Mouse (Mus musculus) urinary bladder, postnatal 4 days (tissue): ENCODE measurements around the gene Lrrk1.

Experiments
- DNase-seq, 2 experiments: peaks; one replicate each; pipeline ENCODE4 v3.0.0; 2021 to 2022; ENCODE audit warnings: low spot score in 2 of 2

The Lrrk1 gene

DNA sequence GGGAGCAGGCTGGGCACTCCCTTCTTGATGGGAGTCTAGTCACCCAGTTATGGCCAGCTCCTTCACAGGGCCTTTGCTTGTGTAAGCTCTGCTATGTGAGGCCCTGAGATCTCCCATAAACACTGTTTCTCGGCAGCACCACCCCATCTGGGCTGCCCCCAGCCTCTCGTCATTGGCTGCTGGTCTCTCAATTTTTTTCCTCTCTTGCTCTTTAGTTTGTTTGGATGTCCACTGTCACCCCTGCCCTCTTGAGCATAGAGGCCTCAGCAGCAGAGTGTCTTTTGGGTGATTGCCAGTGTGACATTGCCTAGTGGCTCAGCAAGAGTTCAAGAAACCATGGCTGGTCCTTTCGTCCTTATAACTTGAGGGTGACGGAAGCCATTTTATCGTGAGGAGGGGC lies 130.9 kb downstream of the Lrrk1 start:
- peak in 1 of 2 experiments; percentile 35 for DNase-seq

- DNase-seq: peak in 1 of 2 experiments; percentile 39
Observed at GRCm38 (mm10) chr7:66256441-66256840, 131.7 kb downstream of the Lrrk1 start.

DNA sequence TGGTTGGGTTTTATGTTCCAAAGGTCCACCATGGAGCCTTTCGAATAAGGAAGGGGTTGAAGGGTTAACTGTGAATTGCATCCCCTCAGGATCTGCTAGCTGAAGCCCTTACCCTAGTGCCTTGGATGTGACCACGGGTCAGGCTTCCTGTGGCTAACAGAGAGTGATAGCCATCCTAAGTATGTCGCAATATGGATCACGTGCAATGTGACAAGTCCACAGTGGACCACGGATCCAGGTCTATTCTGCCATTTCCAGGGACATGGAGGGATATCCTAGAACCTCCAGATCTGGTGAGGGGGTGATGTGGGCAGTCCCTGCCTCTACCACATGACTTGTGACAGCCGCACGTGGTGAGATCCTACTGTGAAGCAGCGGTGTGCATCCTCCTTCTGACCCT lies 133.2 kb downstream of the Lrrk1 start:
- peak in 1 of 2 experiments; percentile 48 for DNase-seq

- peak in 1 of 2 experiments; percentile 46 for DNase-seq
Observed at GRCm38 (mm10) chr7:66253975-66254651, 134.0 kb downstream of the Lrrk1 start.

DNA sequence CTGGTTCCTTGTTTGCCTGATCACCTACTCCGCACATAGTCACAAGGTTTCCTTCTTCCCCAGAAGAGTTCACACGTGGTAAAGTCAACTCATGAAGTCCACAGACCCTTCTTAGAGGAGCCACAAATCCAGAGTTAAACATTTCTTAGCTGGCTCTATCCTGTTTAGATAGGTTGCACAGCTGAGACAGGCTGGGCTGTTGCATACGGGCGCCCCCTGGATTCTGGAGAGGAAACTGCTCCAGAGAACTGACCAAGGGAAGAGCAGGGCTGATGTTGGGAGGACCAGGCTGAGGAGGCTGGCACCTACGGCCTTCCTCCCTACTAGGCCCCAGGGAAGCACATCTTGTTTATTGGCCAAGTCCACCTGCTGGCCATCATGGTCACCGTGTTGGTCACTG lies 138.1 kb downstream of the Lrrk1 start:
- DNase-seq: peak; percentile 57 to 83

- DNase-seq: peak in 1 of 2 experiments; percentile 30
Observed at GRCm38 (mm10) chr7:66249426-66249825, 138.7 kb downstream of the Lrrk1 start.

- DNase-seq: no peak
Observed at GRCm38 (mm10) chr7:66249020-66249419, 139.1 kb downstream of the Lrrk1 start.

- peak in 1 of 2 experiments; percentile 43 for DNase-seq
Observed at GRCm38 (mm10) chr7:66248270-66248669, 139.9 kb downstream of the Lrrk1 start.

GRCm38 (mm10) chr7:66247274-66248021 lies 140.7 kb downstream of the Lrrk1 start:
- DNase-seq: peak in 1 of 2 experiments; percentile 59

DNA sequence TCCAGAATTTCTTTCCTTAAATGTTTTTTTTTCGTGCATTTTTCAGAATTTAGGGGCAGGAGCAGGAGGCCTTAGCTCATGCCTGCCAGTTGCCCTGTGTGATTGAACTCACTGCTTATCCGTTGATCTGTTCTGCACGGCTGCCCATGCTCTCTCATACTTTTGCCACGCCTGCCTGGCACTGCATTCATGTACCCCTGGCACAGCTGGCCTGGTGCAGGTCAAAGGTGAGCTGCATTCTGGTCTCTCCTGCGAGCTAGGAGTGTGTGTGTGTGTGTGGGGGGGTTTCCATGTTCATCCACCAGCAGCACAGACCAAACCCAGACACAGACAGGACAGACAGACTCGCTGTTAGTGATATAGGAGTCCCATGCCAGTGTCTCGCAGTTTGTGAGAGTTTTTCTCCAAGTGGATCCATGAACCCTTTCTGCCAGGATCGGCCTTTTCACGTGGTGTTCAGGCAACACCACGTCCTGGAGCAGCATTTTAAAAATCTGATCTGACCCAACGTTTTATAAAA lies 141.4 kb downstream of the Lrrk1 start:
- DNase-seq: peak in 1 of 2 experiments; percentile 51

- peak in 1 of 2 experiments; percentile 54 for DNase-seq
Observed at GRCm38 (mm10) chr7:66245646-66246045, 142.5 kb downstream of the Lrrk1 start.

- peak in 1 of 2 experiments; percentile 50 for DNase-seq
Observed at GRCm38 (mm10) chr7:66243766-66244325, 144.3 kb downstream of the Lrrk1 start.

DNA sequence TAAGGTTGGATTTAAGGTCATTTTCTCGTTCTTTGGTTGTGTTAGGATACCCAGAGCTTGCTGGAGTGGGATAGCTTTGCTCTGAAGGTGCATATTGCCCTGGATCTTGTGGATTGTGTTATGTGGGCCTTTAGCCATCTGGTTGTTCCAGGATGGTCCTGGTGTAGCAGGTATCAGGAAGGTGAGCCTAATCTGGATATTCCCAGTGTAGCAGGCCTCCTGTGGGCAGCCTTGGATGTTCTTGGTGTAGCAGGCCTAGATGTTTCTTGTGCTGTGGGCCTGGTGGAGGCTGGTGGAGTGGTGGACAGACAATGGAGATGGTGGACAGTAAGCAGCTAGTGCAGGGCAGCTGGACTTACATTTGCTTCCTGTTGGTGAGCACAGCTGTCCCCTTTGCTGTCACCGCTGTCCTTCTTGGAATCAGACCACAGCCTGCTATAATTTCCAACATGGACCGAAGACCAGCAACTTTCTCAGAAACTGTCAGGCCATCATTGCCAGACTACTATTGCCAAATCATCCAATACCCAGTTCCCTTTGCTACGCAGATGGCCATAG lies 146.2 kb downstream of the Lrrk1 start:
- peak in 1 of 2 experiments; percentile 38 for DNase-seq

DNA sequence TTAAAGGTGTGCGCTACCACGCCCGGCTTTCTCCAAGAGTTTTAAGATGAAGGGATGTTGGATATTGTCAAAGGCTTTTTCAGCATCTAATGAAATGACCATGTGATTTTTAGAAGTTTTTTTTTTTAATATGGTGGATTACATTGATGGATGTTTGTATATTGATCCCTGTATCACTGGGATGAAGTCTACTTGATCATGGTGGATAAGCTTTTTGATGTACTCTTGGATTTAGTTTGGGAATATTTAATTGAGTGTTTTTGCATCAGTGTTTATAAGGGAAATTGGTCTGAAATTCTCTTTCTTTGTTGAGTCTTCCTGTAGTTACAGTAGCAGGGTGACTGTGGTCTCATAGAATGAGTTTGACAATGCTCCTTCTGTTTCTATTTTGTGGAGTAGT lies 150.0 kb downstream of the Lrrk1 start:
- DNase-seq: no peak

GRCm38 (mm10) chr7:66233947-66234516 lies 154.1 kb downstream of the Lrrk1 start:
- peak in 1 of 2 experiments; percentile 57 for DNase-seq

DNA sequence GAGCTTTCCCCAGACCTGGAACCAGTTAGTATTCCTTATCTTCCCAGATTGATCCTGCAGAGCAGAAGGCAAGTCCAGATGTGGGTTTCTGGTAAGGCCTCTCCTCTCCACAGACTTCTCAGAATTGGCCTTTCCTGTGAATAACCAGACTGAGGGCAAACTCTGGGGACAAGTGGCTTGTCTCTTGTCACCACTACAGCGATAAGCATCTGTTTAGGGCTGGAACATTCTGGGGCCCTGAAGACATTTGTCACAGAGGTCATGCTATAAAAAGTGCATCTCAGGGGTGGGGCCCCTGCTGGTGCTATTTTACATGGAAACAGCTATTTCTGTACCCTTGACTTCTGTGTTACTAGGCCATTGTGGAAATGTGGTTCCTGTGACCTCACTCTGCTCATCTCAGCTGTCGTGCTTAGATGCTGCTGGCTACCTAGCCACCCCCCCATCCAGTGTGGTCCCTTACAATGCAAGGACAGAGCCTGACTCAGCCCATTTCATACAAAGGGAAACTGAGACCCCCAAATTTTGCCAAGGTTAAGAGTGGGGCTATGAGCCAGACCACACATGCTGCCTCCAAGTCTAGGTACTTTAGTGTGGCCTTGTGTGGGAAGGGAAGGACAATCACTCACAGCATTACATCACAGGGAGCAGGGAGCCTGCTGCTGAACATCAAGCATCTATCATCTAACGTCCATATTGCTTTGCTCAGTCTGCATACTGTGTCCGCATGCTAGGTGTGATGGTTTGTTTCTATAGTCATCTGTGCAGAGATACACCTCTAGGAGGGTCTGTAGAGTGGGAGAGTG lies 154.8 kb downstream of the Lrrk1 start:
- DNase-seq: peak; percentile 12

DNA sequence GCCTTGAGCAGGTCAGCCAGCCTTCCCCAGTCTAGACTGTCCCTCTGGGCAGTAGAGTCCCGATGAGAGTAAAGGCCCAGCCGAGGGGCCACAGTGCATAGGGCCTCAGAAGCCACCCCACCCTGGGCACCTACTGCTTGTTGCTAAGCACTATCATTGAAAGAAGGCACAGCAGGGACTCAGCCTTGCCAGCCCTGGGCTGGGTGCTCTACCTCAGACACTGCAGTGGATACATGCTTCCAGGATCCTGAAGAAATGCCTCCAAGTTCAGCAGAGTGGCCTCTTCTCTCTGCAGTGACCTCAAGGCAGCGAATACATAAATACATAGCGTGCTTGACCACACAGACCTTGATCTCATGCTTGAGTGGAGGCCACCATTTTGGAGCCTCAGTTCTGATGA lies 156.3 kb downstream of the Lrrk1 start:
- DNase-seq: peak in 1 of 2 experiments; percentile 47

DNA sequence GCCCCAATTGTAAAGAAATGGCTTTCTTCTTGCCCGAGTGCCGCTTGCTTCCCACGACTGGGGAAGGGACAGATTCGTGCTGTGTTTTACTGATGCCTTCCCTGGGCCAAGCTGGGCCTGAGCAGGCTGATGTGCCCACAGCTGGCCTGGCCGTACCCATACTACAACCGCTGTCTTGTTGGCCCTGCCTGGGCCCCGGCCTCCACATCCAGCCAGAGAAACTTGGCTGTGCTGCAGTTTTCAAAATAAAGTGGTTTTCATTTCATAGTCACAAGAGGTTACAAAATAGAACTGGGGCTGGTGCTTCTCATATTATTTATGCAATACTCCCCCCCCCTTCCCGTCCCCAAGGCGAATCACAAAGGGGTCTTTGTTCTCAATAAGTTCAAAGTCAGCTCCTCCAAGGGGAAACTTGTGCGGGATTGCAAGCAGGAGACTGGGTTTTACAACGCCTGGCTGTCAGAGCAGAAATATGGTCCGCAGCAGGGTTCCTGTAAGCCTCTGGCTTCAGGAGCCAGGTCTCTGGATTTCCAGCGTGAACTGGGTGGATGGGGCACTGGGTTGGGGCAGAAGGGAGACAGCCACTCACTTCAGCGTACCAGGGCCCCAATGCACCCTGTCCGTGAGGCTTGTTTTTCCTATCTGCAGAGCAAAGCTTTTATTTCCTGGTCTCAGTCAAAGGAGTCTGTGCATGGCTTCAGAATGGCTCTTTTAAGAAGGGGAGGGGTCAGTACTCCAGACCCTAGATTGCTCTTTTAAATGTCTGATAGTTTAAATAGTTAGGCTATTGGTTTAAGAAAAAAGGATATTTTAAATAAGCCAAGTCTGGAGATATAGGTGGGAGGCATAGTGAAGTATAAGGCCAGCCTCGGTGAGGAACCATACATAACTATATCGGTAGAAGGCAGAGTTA lies 157.3 kb downstream of the Lrrk1 start:
- peak; percentile 18 to 56 for DNase-seq

DNA sequence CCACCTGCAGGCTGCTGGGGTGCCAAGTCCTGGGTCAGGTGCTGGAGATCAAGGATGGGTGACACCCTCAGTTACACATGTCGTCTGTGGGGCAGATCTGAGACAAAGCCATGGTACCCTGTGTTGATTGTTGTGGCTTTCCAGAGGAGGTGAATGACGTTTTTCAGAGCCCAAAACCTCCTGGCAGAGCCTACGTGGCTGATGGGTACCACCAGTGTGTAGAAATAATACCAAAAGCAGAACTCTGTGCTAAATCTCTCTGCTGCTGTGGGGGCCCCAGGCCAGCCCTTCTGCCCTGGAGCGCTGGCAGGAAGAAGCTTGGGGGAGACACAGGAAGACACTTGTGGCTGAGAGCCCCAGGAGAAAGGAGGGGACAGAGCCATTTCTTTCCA lies 157.9 kb downstream of the Lrrk1 start:
- peak; percentile 15 to 45 for DNase-seq

DNA sequence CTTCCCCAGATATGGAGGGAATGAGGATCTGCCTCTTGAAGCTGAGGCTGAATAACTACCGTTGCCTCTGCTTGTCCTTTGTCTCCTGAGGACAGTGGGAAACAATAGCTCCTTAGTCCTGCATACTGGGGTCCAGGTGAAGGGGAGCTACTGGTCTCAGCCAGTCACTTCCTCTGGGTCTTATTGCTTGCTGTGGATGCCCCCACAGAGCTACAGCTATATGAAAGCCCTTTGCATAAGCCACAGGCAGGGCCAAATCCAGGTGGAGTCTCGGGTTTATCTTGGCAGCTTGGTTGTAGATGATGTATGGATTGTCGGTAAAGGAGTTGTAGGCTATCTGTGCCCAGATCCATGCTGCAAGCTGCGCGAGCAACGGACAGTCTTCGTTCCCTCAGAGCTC lies 158.7 kb downstream of the Lrrk1 start:
- no peak for DNase-seq
